Mouse (Mus musculus): Measurements from ENCODE around the gene Olfr1220. TPM values are rescaled to one million over a fixed set of nuclear protein-coding genes. Genes with fewer than 3 reads are reported as not detected.

Gene Olfr1220
- polyA plus RNA-seq, 2 experiments: not detected

DNA sequence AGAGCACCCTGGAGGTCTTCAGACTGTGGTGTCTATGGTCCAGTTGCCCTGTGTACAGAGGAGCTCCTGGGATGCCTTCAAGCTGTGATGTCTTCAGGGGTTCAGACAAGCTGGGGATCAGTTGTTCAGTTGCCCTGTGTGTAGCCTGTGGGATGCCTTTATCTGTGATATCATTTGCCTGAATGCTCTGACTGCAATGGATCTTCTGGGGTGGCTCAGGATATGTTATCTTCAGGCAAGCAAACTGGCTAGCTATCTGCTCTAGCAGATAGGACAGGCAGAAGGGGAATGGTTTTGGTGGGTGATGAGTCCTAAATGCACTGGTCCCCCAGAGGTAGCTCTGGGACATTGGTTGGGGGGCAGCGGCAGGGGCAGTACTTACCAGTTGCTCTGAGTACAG is 12.8 kb downstream of the Olfr1220 start:
- 100% methylated on average over 1 of the region's 1 CpGs for WGBS
- no peaks in the 10 kb centered on the region for H3K27me3 ChIP-seq (ENCODE audit: control insufficient read depth, insufficient read depth, low read length)

DNA sequence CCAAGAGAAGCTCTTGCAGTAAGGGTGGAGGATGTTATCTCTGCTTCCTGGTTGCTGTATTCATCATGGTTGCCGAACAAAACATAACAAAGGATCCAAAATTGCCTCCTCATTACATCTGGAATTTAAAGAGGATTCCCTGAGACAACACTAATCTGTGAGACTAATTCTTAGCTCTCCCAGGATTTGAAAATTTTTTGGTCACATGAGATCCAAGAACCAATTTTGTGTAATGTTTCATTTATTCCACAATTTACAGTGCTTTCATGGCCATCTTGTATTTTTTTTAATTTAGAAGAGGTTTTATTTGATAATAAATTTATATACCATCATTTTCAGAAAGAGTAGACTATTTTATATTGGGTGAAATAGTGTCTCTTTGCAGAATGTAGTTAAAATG is 23.2 kb downstream of the Olfr1220 start, which contains the start of gene Olfr1219:
Olfr1219 (minus strand) TSS at position 101 of the 400 bp plus-strand sequence.
- 64% methylated on average over 1 of the region's 1 CpGs for WGBS

More for the DNA sequence above, 12.8 kb downstream of the Olfr1220 start:
- Histone ChIP-seq H3K4me1 (ENCODE audit: control insufficient read depth, insufficient read depth, low read length) (no peaks in the 10 kb centered on the region), H3K9ac (ENCODE audit: low read depth, low read length, severe bottlenecking) (no peak overlapping the region), H3K9me3 (ENCODE audit: control insufficient read depth, low read length) (no peaks in the 10 kb centered on the region), H3K4me3 (replicated peaks; ENCODE audit: low read length) (no peak overlapping the region), H3K36me3 (ENCODE audit: control insufficient read depth, insufficient read depth, low read length) (no peaks in the 10 kb centered on the region), H3K4me2 (replicated peaks; ENCODE audit: low read depth, low read length, severe bottlenecking) (no peak overlapping the region), H3K27ac (replicated peaks; ENCODE audit: low read depth, low read length) (no peak overlapping the region)
- TF ChIP-seq POLR2A (IDR thresholded peaks at IDR 0.05; ENCODE audit: borderline replicate concordance, extremely low read depth, insufficient read depth, insufficient read length): no peak
- ATAC-seq (ENCODE audit: low FRiP score, low read depth) (no peak), DNase-seq (ENCODE audit: low spot score) (no peak)

DNA sequence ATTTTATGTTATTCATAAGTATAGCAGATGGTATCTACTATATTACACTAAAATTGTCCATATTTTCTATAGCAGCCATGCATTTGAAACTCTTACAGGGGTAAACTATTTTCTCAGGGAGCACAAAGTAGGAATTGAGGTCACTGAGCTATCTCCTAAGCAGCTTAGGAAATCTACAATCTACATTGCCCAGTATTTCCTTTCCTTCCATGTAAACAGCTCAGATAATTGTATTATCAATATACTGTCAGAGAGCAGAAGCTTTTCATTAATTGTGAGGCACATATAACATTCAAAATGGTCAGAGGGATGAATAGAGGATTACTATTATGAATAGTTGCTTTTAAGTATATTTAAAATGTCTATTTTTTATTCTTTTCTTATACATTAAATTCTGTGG is 25.1 kb downstream of the Olfr1220 start:
- Histone ChIP-seq H3K4me3 (replicated peaks; ENCODE audit: low read length) (no peak overlapping the region), H3K4me1 (ENCODE audit: control insufficient read depth, insufficient read depth, low read length) (no peaks in the 10 kb centered on the region), H3K27ac (replicated peaks; ENCODE audit: low read depth, low read length) (no peak overlapping the region), H3K4me2 (replicated peaks; ENCODE audit: low read depth, low read length, severe bottlenecking) (no peak overlapping the region), H3K36me3 (ENCODE audit: control insufficient read depth, insufficient read depth, low read length) (no peaks in the 10 kb centered on the region), H3K9ac (ENCODE audit: low read depth, low read length, severe bottlenecking) (no peak overlapping the region), H3K9me3 (ENCODE audit: control insufficient read depth, low read length) (no peaks in the 10 kb centered on the region), H3K27me3 (ENCODE audit: control insufficient read depth, insufficient read depth, low read length) (no peaks in the 10 kb centered on the region)
- ATAC-seq (ENCODE audit: low FRiP score, low read depth): no peak
- no peak for TF ChIP-seq POLR2A (IDR thresholded peaks at IDR 0.05; ENCODE audit: borderline replicate concordance, extremely low read depth, insufficient read depth, insufficient read length)
- no peak for DNase-seq (ENCODE audit: low spot score)

More for the DNA sequence above, 23.2 kb downstream of the Olfr1220 start, which contains the start of gene Olfr1219:
- H3K36me3 ChIP-seq (ENCODE audit: control insufficient read depth, insufficient read depth, low read length): no peaks in the 10 kb centered on the region
- H3K27ac ChIP-seq (replicated peaks; ENCODE audit: low read depth, low read length): no peak within 1 kb of the TSS
- H3K27me3 ChIP-seq (ENCODE audit: control insufficient read depth, insufficient read depth, low read length): no peaks in the 10 kb centered on the region
- ATAC-seq (ENCODE audit: low FRiP score, low read depth): no peak
- no peak within 1 kb of the TSS for H3K9ac ChIP-seq (ENCODE audit: low read depth, low read length, severe bottlenecking)
- H3K4me3 ChIP-seq (replicated peaks; ENCODE audit: low read length): no peak within 1 kb of the TSS
- no peak within 1 kb of the TSS for H3K4me2 ChIP-seq (replicated peaks; ENCODE audit: low read depth, low read length, severe bottlenecking)
- no peaks in the 10 kb centered on the region for H3K4me1 ChIP-seq (ENCODE audit: control insufficient read depth, insufficient read depth, low read length)
- H3K9me3 ChIP-seq (ENCODE audit: control insufficient read depth, low read length): no peaks in the 10 kb centered on the region
- no peak for TF ChIP-seq POLR2A (IDR thresholded peaks at IDR 0.05; ENCODE audit: borderline replicate concordance, extremely low read depth, insufficient read depth, insufficient read length)
- DNase-seq (ENCODE audit: low spot score): no peak

DNA sequence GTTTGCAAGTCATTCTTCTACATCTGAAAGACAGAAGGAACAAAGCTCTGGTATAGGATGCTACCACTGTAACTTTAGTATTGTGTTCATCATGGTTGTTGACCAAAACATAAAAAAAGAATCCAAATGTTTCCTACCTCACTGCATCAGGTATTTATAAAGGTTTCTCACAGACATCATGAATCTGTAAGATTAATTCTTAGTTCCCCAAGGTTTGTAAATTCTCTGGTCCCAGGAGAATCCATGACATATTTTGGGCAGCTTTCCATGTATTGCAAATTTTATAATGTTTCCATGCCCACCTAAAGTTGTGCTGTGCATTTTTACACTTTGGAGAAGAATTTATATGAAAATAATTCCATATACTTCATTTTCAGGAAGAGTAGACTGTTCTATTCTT is 45.5 kb downstream of the Olfr1220 start, which contains the start of gene Olfr1218:
Olfr1218 (minus strand) TSS at position 101 of the 400 bp plus-strand sequence.
- no peaks in the 10 kb centered on the region for H3K9me3 ChIP-seq (ENCODE audit: control insufficient read depth, low read length)
- H3K27me3 ChIP-seq (ENCODE audit: control insufficient read depth, insufficient read depth, low read length): no peaks in the 10 kb centered on the region
- no peaks in the 10 kb centered on the region for H3K36me3 ChIP-seq (ENCODE audit: control insufficient read depth, insufficient read depth, low read length)
- no peak within 1 kb of the TSS for H3K9ac ChIP-seq (ENCODE audit: low read depth, low read length, severe bottlenecking)
- H3K27ac ChIP-seq (replicated peaks; ENCODE audit: low read depth, low read length): no peak within 1 kb of the TSS
- DNase-seq (ENCODE audit: low spot score) (no peak), ATAC-seq (ENCODE audit: low FRiP score, low read depth) (no peak)
- no peaks in the 10 kb centered on the region for H3K4me1 ChIP-seq (ENCODE audit: control insufficient read depth, insufficient read depth, low read length)
- no peak within 1 kb of the TSS for H3K4me2 ChIP-seq (replicated peaks; ENCODE audit: low read depth, low read length, severe bottlenecking)
- H3K4me3 ChIP-seq (replicated peaks; ENCODE audit: low read length): no peak within 1 kb of the TSS
- TF ChIP-seq POLR2A (IDR thresholded peaks at IDR 0.05; ENCODE audit: borderline replicate concordance, extremely low read depth, insufficient read depth, insufficient read length): no peak

Other genes starting within 250 kb of the Olfr1220 start
- not detected in 2 replicates for gene Olfr1206, start 243.6 kb downstream of the Olfr1220 start, polyA plus RNA-seq (2012; rRNA removed)
- not detected in 2 replicates for gene Olfr1206, start 243.6 kb downstream of the Olfr1220 start, polyA plus RNA-seq (2014; fragmentation: Nextera tagmentation; extraction: Ambion mirVana)
- gene Olfr1208, start 204.5 kb downstream of the Olfr1220 start, polyA plus RNA-seq (2012; rRNA removed): not detected in 2 replicates
- gene Olfr1208, start 204.5 kb downstream of the Olfr1220 start, polyA plus RNA-seq (2014; fragmentation: Nextera tagmentation; extraction: Ambion mirVana): not detected in 2 replicates
- not detected in 2 replicates for gene Olfr1209, start 191.7 kb downstream of the Olfr1220 start, polyA plus RNA-seq (2012; rRNA removed)
- gene Olfr1209, start 191.7 kb downstream of the Olfr1220 start, polyA plus RNA-seq (2014; fragmentation: Nextera tagmentation; extraction: Ambion mirVana): not detected in 2 replicates
- not detected in 2 replicates for gene Olfr1211, start 168.7 kb downstream of the Olfr1220 start, polyA plus RNA-seq (2012; rRNA removed)
- gene Olfr1211, start 168.7 kb downstream of the Olfr1220 start, polyA plus RNA-seq (2014; fragmentation: Nextera tagmentation; extraction: Ambion mirVana): not detected in 2 replicates
- gene Olfr1212, start 152.9 kb downstream of the Olfr1220 start, polyA plus RNA-seq (2012; rRNA removed): not detected in 2 replicates
- not detected in 2 replicates for gene Olfr1212, start 152.9 kb downstream of the Olfr1220 start, polyA plus RNA-seq (2014; fragmentation: Nextera tagmentation; extraction: Ambion mirVana)
- not detected in 2 replicates for gene Gm13762, start 126.6 kb downstream of the Olfr1220 start, polyA plus RNA-seq (2012; rRNA removed)
- not detected in 2 replicates for gene Gm13762, start 126.6 kb downstream of the Olfr1220 start, polyA plus RNA-seq (2014; fragmentation: Nextera tagmentation; extraction: Ambion mirVana)
- gene Olfr1214, start 114.2 kb downstream of the Olfr1220 start, polyA plus RNA-seq (2012; rRNA removed): not detected in 2 replicates
- not detected in 2 replicates for gene Olfr1214, start 114.2 kb downstream of the Olfr1220 start, polyA plus RNA-seq (2014; fragmentation: Nextera tagmentation; extraction: Ambion mirVana)
- not detected in 2 replicates for gene Olfr1215, start 99.9 kb downstream of the Olfr1220 start, polyA plus RNA-seq (2012; rRNA removed)
- not detected in 2 replicates for gene Olfr1215, start 99.9 kb downstream of the Olfr1220 start, polyA plus RNA-seq (2014; fragmentation: Nextera tagmentation; extraction: Ambion mirVana)
- not detected in 2 replicates for gene Olfr1216, start 88.5 kb downstream of the Olfr1220 start, polyA plus RNA-seq (2012; rRNA removed)
- gene Olfr1216, start 88.5 kb downstream of the Olfr1220 start, polyA plus RNA-seq (2014; fragmentation: Nextera tagmentation; extraction: Ambion mirVana): not detected in 2 replicates
- gene Olfr1217, start 74.8 kb downstream of the Olfr1220 start, polyA plus RNA-seq (2012; rRNA removed): not detected in 2 replicates
- not detected in 2 replicates for gene Olfr1217, start 74.8 kb downstream of the Olfr1220 start, polyA plus RNA-seq (2014; fragmentation: Nextera tagmentation; extraction: Ambion mirVana)
- not detected in 2 replicates for gene Olfr1218, start 45.6 kb downstream of the Olfr1220 start, polyA plus RNA-seq (2012; rRNA removed)
- gene Olfr1218, start 45.6 kb downstream of the Olfr1220 start, polyA plus RNA-seq (2014; fragmentation: Nextera tagmentation; extraction: Ambion mirVana): not detected in 2 replicates
- not detected in 2 replicates for gene Olfr1219, start 23.3 kb downstream of the Olfr1220 start, polyA plus RNA-seq (2012; rRNA removed)
- gene Olfr1219, start 23.3 kb downstream of the Olfr1220 start, polyA plus RNA-seq (2014; fragmentation: Nextera tagmentation; extraction: Ambion mirVana): not detected in 2 replicates
- gene Olfr1221, start 10.4 kb upstream of the Olfr1220 start, polyA plus RNA-seq (2012; rRNA removed): not detected in 2 replicates
- gene Olfr1221, start 10.4 kb upstream of the Olfr1220 start, polyA plus RNA-seq (2014; fragmentation: Nextera tagmentation; extraction: Ambion mirVana): not detected in 2 replicates
- not detected in 2 replicates for gene Olfr1222, start 26.2 kb upstream of the Olfr1220 start, polyA plus RNA-seq (2012; rRNA removed)
- not detected in 2 replicates for gene Olfr1222, start 26.2 kb upstream of the Olfr1220 start, polyA plus RNA-seq (2014; fragmentation: Nextera tagmentation; extraction: Ambion mirVana)
- gene Olfr1223, start 44.7 kb upstream of the Olfr1220 start, polyA plus RNA-seq (2012; rRNA removed): not detected in 2 replicates
- not detected in 2 replicates for gene Olfr1223, start 44.7 kb upstream of the Olfr1220 start, polyA plus RNA-seq (2014; fragmentation: Nextera tagmentation; extraction: Ambion mirVana)
- gene Olfr1224-ps1, start 57.3 kb upstream of the Olfr1220 start, polyA plus RNA-seq (2012; rRNA removed): not detected in 2 replicates
- gene Olfr1224-ps1, start 57.3 kb upstream of the Olfr1220 start, polyA plus RNA-seq (2014; fragmentation: Nextera tagmentation; extraction: Ambion mirVana): not detected in 2 replicates
- not detected in 2 replicates for gene Olfr1225, start 67.8 kb upstream of the Olfr1220 start, polyA plus RNA-seq (2012; rRNA removed)
- not detected in 2 replicates for gene Olfr1225, start 67.8 kb upstream of the Olfr1220 start, polyA plus RNA-seq (2014; fragmentation: Nextera tagmentation; extraction: Ambion mirVana)
- not detected in 2 replicates for gene Olfr1226, start 93.2 kb upstream of the Olfr1220 start, polyA plus RNA-seq (2012; rRNA removed)
- not detected in 2 replicates for gene Olfr1226, start 93.2 kb upstream of the Olfr1220 start, polyA plus RNA-seq (2014; fragmentation: Nextera tagmentation; extraction: Ambion mirVana)
- not detected in 2 replicates for gene Olfr1228, start 147.2 kb upstream of the Olfr1220 start, polyA plus RNA-seq (2012; rRNA removed)
- not detected in 2 replicates for gene Olfr1228, start 147.2 kb upstream of the Olfr1220 start, polyA plus RNA-seq (2014; fragmentation: Nextera tagmentation; extraction: Ambion mirVana)
- gene Olfr1229, start 181.2 kb upstream of the Olfr1220 start, polyA plus RNA-seq (2012; rRNA removed): not detected in 2 replicates
- gene Olfr1229, start 181.2 kb upstream of the Olfr1220 start, polyA plus RNA-seq (2014; fragmentation: Nextera tagmentation; extraction: Ambion mirVana): not detected in 2 replicates
- not detected in 2 replicates for gene Olfr1230, start 190.4 kb upstream of the Olfr1220 start, polyA plus RNA-seq (2012; rRNA removed)
- gene Olfr1230, start 190.4 kb upstream of the Olfr1220 start, polyA plus RNA-seq (2014; fragmentation: Nextera tagmentation; extraction: Ambion mirVana): not detected in 2 replicates
- not detected in 2 replicates for gene Olfr1231, start 200.2 kb upstream of the Olfr1220 start, polyA plus RNA-seq (2012; rRNA removed)
- not detected in 2 replicates for gene Olfr1231, start 200.2 kb upstream of the Olfr1220 start, polyA plus RNA-seq (2014; fragmentation: Nextera tagmentation; extraction: Ambion mirVana)
- gene Olfr1232, start 222.8 kb upstream of the Olfr1220 start, polyA plus RNA-seq (2012; rRNA removed): not detected in 2 replicates
- gene Olfr1232, start 222.8 kb upstream of the Olfr1220 start, polyA plus RNA-seq (2014; fragmentation: Nextera tagmentation; extraction: Ambion mirVana): not detected in 2 replicates
- gene Olfr1233, start 235.6 kb upstream of the Olfr1220 start, polyA plus RNA-seq (2012; rRNA removed): not detected in 2 replicates
- not detected in 2 replicates for gene Olfr1233, start 235.6 kb upstream of the Olfr1220 start, polyA plus RNA-seq (2014; fragmentation: Nextera tagmentation; extraction: Ambion mirVana)

Measured in limb, embryonic 14.5 days (tissue).